Mouse (Mus musculus): ENCODE results near the gene Leng9. TPM values are rescaled to one million over a fixed set of nuclear protein-coding genes. Genes with fewer than 3 reads are reported as not detected.

Gene Leng9
- polyA plus RNA-seq, 1 experiment, result 3.6 TPM

DNA sequence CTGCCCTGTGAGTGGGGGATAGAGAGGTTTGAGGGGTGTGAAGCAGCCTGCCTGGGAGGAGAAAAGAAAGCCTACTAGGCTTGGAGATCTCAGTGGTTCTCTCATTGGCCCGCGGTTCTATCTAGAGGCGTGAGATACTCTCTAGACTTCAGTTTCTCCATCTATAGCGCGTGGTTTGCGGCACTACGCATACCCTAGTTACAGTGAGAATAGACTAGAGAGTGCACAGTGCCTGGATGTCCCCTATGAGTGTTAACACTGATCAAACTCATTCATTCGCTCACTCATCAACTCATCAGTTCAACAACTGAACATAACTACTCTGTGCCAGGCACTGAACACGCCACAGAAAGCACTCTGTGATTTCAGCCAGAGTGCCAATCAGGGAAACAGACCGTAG, 27.4 kb downstream of the Leng9 start:
- Histone ChIP-seq H3K27ac (replicated peaks; ENCODE audit: low read depth, low read length) (no peak overlapping the region), H3K4me1 (ENCODE audit: control insufficient read depth, insufficient read depth, insufficient read length, low read length) (no peaks in the 10 kb centered on the region; the same call in 1 of the 2 replicates), H3K4me3 (ENCODE audit: insufficient read depth, low read depth, low read length) (no peak overlapping the region)

DNA sequence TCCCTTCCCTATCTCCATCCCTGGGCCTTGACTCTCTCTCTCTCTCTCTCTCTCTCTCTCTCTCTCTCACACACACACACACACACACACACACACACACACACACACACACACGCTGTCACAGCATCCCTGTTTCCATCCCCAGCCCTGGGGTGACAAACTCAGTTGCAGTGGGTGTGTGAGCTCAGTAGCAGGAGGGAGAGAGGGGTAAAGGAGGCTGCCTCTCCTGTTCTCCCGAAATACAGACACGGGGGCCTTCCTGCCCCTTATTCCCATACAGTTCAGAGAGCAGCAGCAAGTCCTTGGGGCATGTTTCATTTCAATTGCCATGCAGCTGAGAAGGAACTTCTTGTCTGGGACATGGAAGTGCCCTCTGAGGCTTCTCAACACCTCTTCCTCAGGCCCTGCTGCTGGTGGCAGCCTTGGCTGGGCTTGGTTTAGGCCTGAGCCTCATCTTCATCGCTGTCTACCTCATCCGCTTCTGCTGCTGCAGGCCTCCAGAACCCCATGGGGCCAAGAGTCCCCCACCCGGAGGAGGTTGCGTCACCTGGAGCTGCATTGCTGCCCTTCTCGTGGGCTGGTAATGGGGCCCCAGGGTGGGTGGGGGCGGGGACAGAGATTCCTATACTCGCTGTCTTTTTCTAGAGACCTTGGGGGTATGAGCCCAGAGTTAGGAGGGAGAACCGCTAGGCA, 28.0 kb downstream of the Leng9 start:
- Histone ChIP-seq H3K4me1 (ENCODE audit: control insufficient read depth, insufficient read depth, insufficient read length, low read length) (no peaks in the 10 kb centered on the region; the same call in 1 of the 2 replicates), H3K27ac (replicated peaks; ENCODE audit: low read depth, low read length) (no peak overlapping the region), H3K4me3 (ENCODE audit: insufficient read depth, low read depth, low read length) (no peak overlapping the region)

- no peak overlapping the region for H3K4me3 ChIP-seq (ENCODE audit: insufficient read depth, low read depth, low read length)
- H3K27ac ChIP-seq (replicated peaks; ENCODE audit: low read depth, low read length), result no peak overlapping the region
- no peaks in the 10 kb centered on the region for H3K4me1 ChIP-seq (ENCODE audit: control insufficient read depth, insufficient read depth, insufficient read length, low read length)
Observed at GRCm38 (mm10) chr7:4119976-4120921, 29.9 kb downstream of the Leng9 start.

GRCm38 (mm10) chr7:4119344-4119902, 30.8 kb downstream of the Leng9 start, which contains the start of gene Ttyh1:
Gene Ttyh1, plus strand, starts transcription at chr7:4119408.
- Histone ChIP-seq H3K27ac (replicated peaks; ENCODE audit: low read depth, low read length) (no peak within 1 kb of the TSS), H3K4me1 (ENCODE audit: control insufficient read depth, insufficient read depth, insufficient read length, low read length) (no peaks in the 10 kb centered on the region), H3K4me3 (ENCODE audit: insufficient read depth, low read depth, low read length) (no peak within 1 kb of the TSS)

GRCm38 (mm10) chr7:4117050-4117814, 32.9 kb downstream of the Leng9 start:
- H3K27ac ChIP-seq (replicated peaks; ENCODE audit: low read depth, low read length), result no peak overlapping the region
- H3K4me3 ChIP-seq (ENCODE audit: insufficient read depth, low read depth, low read length), result no peak overlapping the region
- H3K4me1 ChIP-seq (ENCODE audit: control insufficient read depth, insufficient read depth, insufficient read length, low read length), result no peaks in the 10 kb centered on the region

DNA sequence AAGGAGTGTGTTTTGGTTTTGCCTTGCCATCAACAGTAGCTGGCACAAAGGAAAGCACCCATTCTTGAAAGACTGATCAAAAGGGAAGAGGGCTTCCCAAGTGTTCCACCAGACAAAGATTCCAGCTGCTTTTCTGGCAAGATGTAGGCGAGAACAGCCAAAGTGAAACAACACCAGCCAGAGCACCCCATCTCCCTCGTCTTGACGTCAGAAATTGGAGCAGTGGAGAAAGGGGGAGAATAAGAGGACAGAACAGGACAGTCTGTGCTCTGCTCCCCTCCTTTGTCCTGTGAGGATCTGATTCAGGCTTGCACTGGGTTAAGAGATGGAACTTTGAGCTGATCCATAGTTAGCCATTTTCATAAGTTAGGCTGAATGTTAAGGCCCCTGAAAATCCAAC, 38.4 kb downstream of the Leng9 start:
- Histone ChIP-seq H3K4me1 (ENCODE audit: control insufficient read depth, insufficient read depth, insufficient read length, low read length) (no peaks in the 10 kb centered on the region), H3K4me3 (ENCODE audit: insufficient read depth, low read depth, low read length) (no peak overlapping the region), H3K27ac (replicated peaks; ENCODE audit: low read depth, low read length) (no peak overlapping the region)

DNA sequence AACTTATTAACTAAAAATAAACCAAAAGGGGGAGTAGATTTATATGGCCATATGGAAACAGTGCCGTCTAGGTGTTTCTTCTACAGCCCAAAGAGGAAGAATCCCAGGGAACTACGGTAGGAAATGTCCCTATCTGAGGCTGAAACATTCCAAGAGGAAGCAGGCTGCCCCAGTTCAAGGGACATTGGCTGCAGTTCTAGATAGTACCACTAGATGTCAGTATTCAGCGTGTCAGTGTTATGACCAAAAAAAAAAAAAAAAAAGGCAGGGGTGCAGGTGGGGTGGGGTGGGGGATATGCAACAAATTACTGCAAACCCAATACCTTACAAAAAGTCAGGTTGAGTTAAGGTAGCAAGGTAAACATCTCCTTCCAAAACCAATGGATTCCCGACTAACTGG, 46.8 kb downstream of the Leng9 start:
- H3K4me1 ChIP-seq (ENCODE audit: control insufficient read depth, insufficient read depth, insufficient read length, low read length), result no peaks in the 10 kb centered on the region
- H3K27ac ChIP-seq (replicated peaks; ENCODE audit: low read depth, low read length), result no peak overlapping the region
- no peak overlapping the region for H3K4me3 ChIP-seq (ENCODE audit: insufficient read depth, low read depth, low read length)

- H3K4me3 ChIP-seq (ENCODE audit: insufficient read depth, low read depth, low read length), result no peak overlapping the region
- H3K4me1 ChIP-seq (ENCODE audit: control insufficient read depth, insufficient read depth, insufficient read length, low read length), result no peaks in the 10 kb centered on the region
Observed at GRCm38 (mm10) chr7:4101144-4101543, 49.0 kb downstream of the Leng9 start.

GRCm38 (mm10) chr7:4098832-4099231, 51.3 kb downstream of the Leng9 start:
- Histone ChIP-seq H3K4me1 (ENCODE audit: control insufficient read depth, insufficient read depth, insufficient read length, low read length) (no peaks in the 10 kb centered on the region), H3K4me3 (ENCODE audit: insufficient read depth, low read depth, low read length) (no peak overlapping the region), H3K27ac (replicated peaks; ENCODE audit: low read depth, low read length) (no peak overlapping the region)

More at GRCm38 (mm10) chr7:4101144-4101543, 49.0 kb downstream of the Leng9 start:
- no peak overlapping the region for H3K27ac ChIP-seq (replicated peaks; ENCODE audit: low read depth, low read length)

GRCm38 (mm10) chr7:4098301-4098700, 51.9 kb downstream of the Leng9 start:
- no peak overlapping the region for H3K27ac ChIP-seq (replicated peaks; ENCODE audit: low read depth, low read length)

More at GRCm38 (mm10) chr7:4098301-4098700, 51.9 kb downstream of the Leng9 start:
- H3K4me3 ChIP-seq (ENCODE audit: insufficient read depth, low read depth, low read length), result no peak overlapping the region
- no peaks in the 10 kb centered on the region for H3K4me1 ChIP-seq (ENCODE audit: control insufficient read depth, insufficient read depth, insufficient read length, low read length)

Other genes starting within 250 kb of the Leng9 start
- gene Lilra6, start 234.9 kb downstream of the Leng9 start, polyA plus RNA-seq (2012; ENCODE audit: insufficient read depth, insufficient read length, missing spikeins), result 0.59 TPM in 1 of 2 replicates, not detected in the other
- gene Lair1, start 87.2 kb downstream of the Leng9 start, polyA plus RNA-seq (2012; ENCODE audit: insufficient read depth, insufficient read length, missing spikeins), result 1.6 and 1.7 TPM in 2 replicates
- 1.4 and 2.3 TPM in 2 replicates for gene Ttyh1, start 31.0 kb downstream of the Leng9 start, polyA plus RNA-seq (2012; ENCODE audit: insufficient read depth, insufficient read length, missing spikeins)
- 20.2 and 24.0 TPM in 2 replicates for gene Leng8, start 13.3 kb downstream of the Leng9 start, polyA plus RNA-seq (2012; ENCODE audit: insufficient read depth, insufficient read length, missing spikeins)
- 4.0 and 10.1 TPM in 2 replicates for gene Cdc42ep5, start 14.5 kb upstream of the Leng9 start, polyA plus RNA-seq (2012; ENCODE audit: insufficient read depth, insufficient read length, missing spikeins)
- gene Lilra5, start 87.4 kb upstream of the Leng9 start, polyA plus RNA-seq (2012; ENCODE audit: insufficient read depth, insufficient read length, missing spikeins), result 0.88 and 1.1 TPM in 2 replicates
- gene Ncr1, start 187.3 kb upstream of the Leng9 start, polyA plus RNA-seq (2012; ENCODE audit: insufficient read depth, insufficient read length, missing spikeins), result not detected in 2 replicates
- gene Gp6, start 247.4 kb upstream of the Leng9 start, polyA plus RNA-seq (2012; ENCODE audit: insufficient read depth, insufficient read length, missing spikeins), result not detected in 2 replicates